Mouse (Mus musculus) thymus, adult 2 months (tissue): ENCODE results near the gene Lsamp. TPM values are rescaled to one million over a fixed set of nuclear protein-coding genes. Genes with fewer than 3 reads are reported as not detected.

Source experiments
- DNase-seq: peaks from one replicate; pipeline ENCODE4 v3.0.0; 2021
- H3K27ac ChIP-seq: fragments of 200-500 bp; 2 replicates; pipeline ENCODE4 v1.5.1; 2012; ENCODE audit warnings: low read length, control low read depth; ENCODE audit not compliant: control insufficient read depth, insufficient read depth
- H3K27me3 ChIP-seq: fragments of 200-500 bp; 2 replicates; pipeline ENCODE4 v1.6.1; 2012; ENCODE audit warnings: mild to moderate bottlenecking, low read length, moderate library complexity, mixed read lengths; ENCODE audit not compliant: control insufficient read depth, insufficient read depth
- H3K36me3 ChIP-seq: fragments of 200-500 bp; 2 replicates; pipeline ENCODE4 v1.6.1; 2012; ENCODE audit warnings: mild to moderate bottlenecking, low read length, moderate library complexity; ENCODE audit not compliant: control insufficient read depth, insufficient read depth
- H3K4me1 ChIP-seq: fragments of 200-500 bp; replicated peaks from 2 replicates; pipeline ENCODE4 v1.6.1; 2012; ENCODE audit warnings: low read length; ENCODE audit not compliant: control insufficient read depth, insufficient read depth
- H3K4me3 ChIP-seq: fragments of 200-500 bp; 2 replicates; pipeline ENCODE4 v1.5.1; 2012; ENCODE audit warnings: mild to moderate bottlenecking, low read length, control low read depth, moderate library complexity; ENCODE audit not compliant: control insufficient read depth, insufficient read depth
- CTCF ChIP-seq: fragments of 200-500 bp; IDR thresholded peaks from 2 replicates; pipeline ENCODE4 v1.5.1; 2012; ENCODE audit warnings: mild to moderate bottlenecking, control low read depth, low read length, moderate library complexity, borderline replicate concordance; ENCODE audit not compliant: control insufficient read depth, poor library complexity, insufficient read depth; ENCODE audit errors: extremely low read depth
- POLR2A ChIP-seq: fragments of 200-500 bp; IDR thresholded peaks from 2 replicates; pipeline ENCODE4 v1.6.1; 2012; ENCODE audit warnings: mild to moderate bottlenecking, low read length, control low read depth, moderate library complexity; ENCODE audit not compliant: control insufficient read depth, poor library complexity, insufficient read depth; ENCODE audit errors: extremely low read depth
- WGBS: fragments of 180-500 bp; shearing (Covaris S2); methylation state at CpG from one replicate; pipeline ENCODE4 v1.1.7; 2018; 5-methylcytosine and 5-hydroxymethylcytosine counted together
- polyA plus RNA-seq: library from polyadenylated mRNA; depleted of rRNA; stranded (reverse); fragments of >200 nt; gene quantifications from 2 replicates; pipeline ENCODE4 v1.2.3, GENCODE M21; 2012

Gene Lsamp
- polyA plus RNA-seq, 1 experiment, result 0.36 TPM

GRCm38 (mm10) chr16:41131053-41131452 lies 1146.9 kb downstream of the Lsamp start:
- WGBS, result 79% methylated on average over 4 of the region's 4 CpGs
- Histone ChIP-seq H3K4me1 (no peaks in the 10 kb centered on the region), H3K36me3 (no peaks in the 10 kb centered on the region), H3K27me3 (no peaks in the 10 kb centered on the region), H3K27ac (no peak overlapping the region), H3K4me3 (no peak overlapping the region)
- no peak for DNase-seq
- no peak for TF ChIP-seq CTCF
- no peak for TF ChIP-seq POLR2A

- WGBS, result 90% methylated on average over 1 of the region's 1 CpGs
- H3K27ac ChIP-seq, result no peak overlapping the region
- no peaks in the 10 kb centered on the region for H3K36me3 ChIP-seq
- no peak overlapping the region for H3K4me3 ChIP-seq
- DNase-seq, result no peak
- TF ChIP-seq CTCF (no peak), POLR2A (no peak)
- H3K4me1 ChIP-seq, result no peaks in the 10 kb centered on the region
- no peaks in the 10 kb centered on the region for H3K27me3 ChIP-seq
Measured at GRCm38 (mm10) chr16:41172839-41173238, 1188.7 kb downstream of the Lsamp start.

GRCm38 (mm10) chr16:41179557-41179956 lies 1195.4 kb downstream of the Lsamp start:
- Histone ChIP-seq H3K36me3 (no peaks in the 10 kb centered on the region), H3K27ac (no peak overlapping the region), H3K4me1 (no peaks in the 10 kb centered on the region), H3K4me3 (no peak overlapping the region), H3K27me3 (no peaks in the 10 kb centered on the region)
- TF ChIP-seq POLR2A (no peak), CTCF (no peak)
- no peak for DNase-seq
- WGBS, result 67% methylated on average over 3 of the region's 3 CpGs

- WGBS, result 77% methylated on average over 3 of the region's 3 CpGs
- Histone ChIP-seq H3K36me3 (no peaks in the 10 kb centered on the region), H3K27me3 (no peaks in the 10 kb centered on the region), H3K4me3 (no peak overlapping the region), H3K4me1 (no peaks in the 10 kb centered on the region), H3K27ac (no peak overlapping the region)
- DNase-seq, result no peak
- TF ChIP-seq CTCF (no peak), POLR2A (no peak)
Measured at GRCm38 (mm10) chr16:41180867-41181266, 1196.7 kb downstream of the Lsamp start.

GRCm38 (mm10) chr16:41210055-41210454 lies 1225.9 kb downstream of the Lsamp start:
- WGBS, result 99% methylated on average over 5 of the region's 5 CpGs

GRCm38 (mm10) chr16:41235829-41236228 lies 1251.7 kb downstream of the Lsamp start:
- no peak for DNase-seq
- no peaks in the 10 kb centered on the region for H3K36me3 ChIP-seq
- H3K27ac ChIP-seq, result no peak overlapping the region
- no peaks in the 10 kb centered on the region for H3K27me3 ChIP-seq
- H3K4me3 ChIP-seq, result no peak overlapping the region
- H3K4me1 ChIP-seq, result no peaks in the 10 kb centered on the region
- no peak for TF ChIP-seq POLR2A
- no peak for TF ChIP-seq CTCF

More at GRCm38 (mm10) chr16:41210055-41210454, 1225.9 kb downstream of the Lsamp start:
- no peaks in the 10 kb centered on the region for H3K27me3 ChIP-seq
- TF ChIP-seq CTCF (no peak), POLR2A (no peak)
- no peaks in the 10 kb centered on the region for H3K36me3 ChIP-seq
- H3K4me3 ChIP-seq, result no peak overlapping the region
- H3K27ac ChIP-seq, result no peak overlapping the region
- DNase-seq, result no peak
- no peaks in the 10 kb centered on the region for H3K4me1 ChIP-seq

GRCm38 (mm10) chr16:41242841-41243240 lies 1258.7 kb downstream of the Lsamp start:
- no peak for DNase-seq
- H3K4me1 ChIP-seq, result no peaks in the 10 kb centered on the region
- no peak overlapping the region for H3K27ac ChIP-seq
- H3K36me3 ChIP-seq, result no peaks in the 10 kb centered on the region
- 76% methylated on average over 4 of the region's 4 CpGs for WGBS
- no peaks in the 10 kb centered on the region for H3K27me3 ChIP-seq
- no peak overlapping the region for H3K4me3 ChIP-seq
- TF ChIP-seq POLR2A, result no peak
- TF ChIP-seq CTCF, result no peak
